Mouse (Mus musculus): ENCODE results near the gene Dzip1. TPM values are rescaled to one million over a fixed set of nuclear protein-coding genes. Genes with fewer than 3 reads are reported as not detected.

Dzip1 gene
- polyA plus RNA-seq, 1 experiment from 2014 or later: 88.6 TPM

DNA sequence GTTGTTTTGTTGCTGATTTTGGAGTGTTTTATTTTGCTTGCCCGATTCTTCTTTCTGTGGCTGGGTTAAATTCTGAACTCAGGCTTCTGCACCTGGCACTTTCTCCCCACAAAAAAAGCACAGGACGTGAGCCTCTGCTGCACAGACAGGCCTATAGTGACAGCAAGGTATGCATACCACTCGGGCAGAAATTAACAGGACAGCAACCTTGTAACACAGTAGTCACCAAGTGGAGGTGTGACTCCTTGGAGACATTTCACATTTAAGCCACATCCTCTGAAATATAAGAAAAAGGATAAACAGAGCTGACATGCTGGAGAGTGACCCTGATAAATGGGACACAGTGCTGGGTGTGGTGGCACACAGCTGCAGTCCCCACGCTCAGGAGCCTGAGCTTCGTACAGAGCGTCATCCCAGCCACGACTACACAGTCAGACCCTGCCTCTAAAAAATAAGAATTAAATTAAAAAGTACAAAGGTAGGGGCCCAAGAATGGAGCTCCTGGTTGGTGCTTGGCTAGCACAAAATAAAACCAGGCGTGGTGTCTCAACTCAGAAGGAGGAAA, 86.6 kb downstream of the Dzip1 start:
- H3K4me2 ChIP-seq: no peak overlapping the region
- H3K27me3 ChIP-seq (replicated peaks): no peaks in the 10 kb centered on the region
- no peak overlapping the region for H3K4me3 ChIP-seq
- no peaks in the 10 kb centered on the region for H3K9me3 ChIP-seq
- H3K9ac ChIP-seq: no peak overlapping the region
- 83% methylated on average over 8 of the region's 8 CpGs for WGBS
- H3K36me3 ChIP-seq (replicated peaks): no peaks in the 10 kb centered on the region
- no peak overlapping the region for H3K27ac ChIP-seq
- H3K4me1 ChIP-seq: no peaks in the 10 kb centered on the region
- ATAC-seq (replicated peaks): no peak

DNA sequence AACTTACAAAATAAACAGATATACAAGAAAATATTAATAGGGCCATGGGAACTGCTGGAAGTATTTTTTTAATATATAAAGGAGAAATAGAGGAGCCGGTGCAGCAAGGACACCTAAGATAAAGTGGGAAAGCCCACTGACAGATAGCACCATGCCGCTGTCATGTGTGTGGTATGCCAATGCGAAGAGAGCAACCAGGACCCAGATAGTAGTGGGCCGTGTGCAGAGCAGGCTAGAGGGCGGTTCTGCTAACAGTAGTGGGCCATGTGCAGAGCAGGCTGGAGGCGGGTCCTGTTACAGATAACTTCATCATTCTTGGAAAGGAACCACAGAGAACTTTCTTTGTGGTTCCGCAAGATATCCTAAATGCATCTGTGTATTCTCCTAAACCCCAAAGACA, 88.5 kb downstream of the Dzip1 start:
- WGBS: 93% methylated on average over 7 of the region's 7 CpGs
- H3K27me3 ChIP-seq (replicated peaks): no peaks in the 10 kb centered on the region
- no peak overlapping the region for H3K9ac ChIP-seq
- H3K36me3 ChIP-seq (replicated peaks): no peaks in the 10 kb centered on the region
- no peaks in the 10 kb centered on the region for H3K4me1 ChIP-seq
- no peak overlapping the region for H3K4me2 ChIP-seq
- H3K4me3 ChIP-seq: no peak overlapping the region
- ATAC-seq (replicated peaks): no peak
- H3K9me3 ChIP-seq: no peaks in the 10 kb centered on the region
- no peak overlapping the region for H3K27ac ChIP-seq

DNA sequence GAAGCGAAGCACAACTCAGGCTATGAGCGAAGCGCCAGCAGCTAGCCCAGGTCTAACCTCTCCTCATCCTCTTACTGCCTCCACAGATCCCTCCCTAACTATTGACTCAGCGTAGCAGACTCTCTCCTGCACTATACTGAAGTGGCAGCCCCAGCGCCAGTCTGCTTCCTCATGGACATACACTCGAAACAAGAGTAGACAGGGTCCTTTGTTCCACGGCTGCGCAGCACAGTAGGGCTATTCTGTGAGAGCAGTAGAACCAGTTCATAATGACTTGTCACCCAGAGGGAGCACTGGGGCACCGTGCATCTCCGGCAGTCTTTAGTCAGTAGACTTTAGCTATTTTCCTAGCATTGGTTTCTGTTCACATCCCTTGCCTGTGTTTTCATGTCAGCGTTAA, 89.1 kb downstream of the Dzip1 start:
- 85% methylated on average over 11 of the region's 11 CpGs for WGBS

DNA sequence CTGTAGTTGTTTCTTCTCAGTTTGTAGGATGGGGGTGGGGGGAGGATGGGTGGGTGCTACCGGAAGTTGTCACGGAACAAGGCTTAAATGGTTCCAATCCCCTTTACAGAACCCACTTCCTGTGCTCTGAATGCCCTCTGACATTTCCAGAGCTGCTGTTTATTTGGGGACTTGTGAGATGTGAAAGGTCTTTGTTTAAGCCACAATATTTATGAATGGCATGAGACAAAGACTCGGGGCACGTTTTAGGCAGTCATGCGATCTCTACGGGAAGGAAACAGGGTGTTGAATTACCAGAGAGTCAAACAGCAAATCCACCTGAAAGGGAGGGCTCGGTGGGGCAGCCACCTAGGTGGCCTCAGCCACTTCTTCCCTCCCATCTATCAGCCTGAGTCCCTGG, 90.9 kb downstream of the Dzip1 start:
- Histone ChIP-seq H3K27ac (no peak overlapping the region), H3K9ac (no peak overlapping the region), H3K4me1 (no peaks in the 10 kb centered on the region), H3K27me3 (replicated peaks) (no peaks in the 10 kb centered on the region), H3K36me3 (replicated peaks) (no peaks in the 10 kb centered on the region), H3K4me2 (no peak overlapping the region), H3K4me3 (no peak overlapping the region), H3K9me3 (no peaks in the 10 kb centered on the region)
- no peak for ATAC-seq (replicated peaks)
- 16% methylated on average over 7 of the region's 7 CpGs for WGBS

More for the DNA sequence above, 89.1 kb downstream of the Dzip1 start:
- ATAC-seq (replicated peaks): no peak
- Histone ChIP-seq H3K4me2 (no peak overlapping the region), H3K4me1 (no peaks in the 10 kb centered on the region), H3K9ac (no peak overlapping the region), H3K27ac (no peak overlapping the region), H3K36me3 (replicated peaks) (no peaks in the 10 kb centered on the region), H3K4me3 (no peak overlapping the region), H3K27me3 (replicated peaks) (no peaks in the 10 kb centered on the region), H3K9me3 (no peaks in the 10 kb centered on the region)

DNA sequence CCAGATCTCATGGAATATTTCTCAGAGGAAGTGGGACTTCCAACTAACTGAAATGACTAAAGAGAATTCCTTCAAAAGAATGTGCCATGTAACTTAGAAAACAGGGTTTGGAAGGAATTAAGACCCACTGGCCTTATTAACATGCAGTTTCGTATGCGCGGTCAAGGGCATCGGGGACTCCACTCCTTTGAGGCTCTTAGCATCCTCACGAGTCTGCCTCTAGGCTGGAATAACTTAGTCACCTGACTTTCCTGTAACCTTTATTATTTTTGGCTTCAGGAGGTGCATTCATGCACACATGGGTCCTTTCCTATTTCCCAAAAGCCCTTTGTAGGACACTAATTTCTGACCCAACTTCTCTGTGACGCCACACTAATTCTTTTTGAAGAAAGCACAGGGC, 92.0 kb downstream of the Dzip1 start:
- Histone ChIP-seq H3K27me3 (replicated peaks) (no peaks in the 10 kb centered on the region), H3K9ac (no peak overlapping the region), H3K27ac (no peak overlapping the region), H3K4me1 (no peaks in the 10 kb centered on the region), H3K36me3 (replicated peaks) (no peaks in the 10 kb centered on the region), H3K9me3 (no peaks in the 10 kb centered on the region), H3K4me3 (no peak overlapping the region), H3K4me2 (no peak overlapping the region)
- WGBS: 78% methylated on average over 6 of the region's 6 CpGs
- ATAC-seq (replicated peaks): no peak

DNA sequence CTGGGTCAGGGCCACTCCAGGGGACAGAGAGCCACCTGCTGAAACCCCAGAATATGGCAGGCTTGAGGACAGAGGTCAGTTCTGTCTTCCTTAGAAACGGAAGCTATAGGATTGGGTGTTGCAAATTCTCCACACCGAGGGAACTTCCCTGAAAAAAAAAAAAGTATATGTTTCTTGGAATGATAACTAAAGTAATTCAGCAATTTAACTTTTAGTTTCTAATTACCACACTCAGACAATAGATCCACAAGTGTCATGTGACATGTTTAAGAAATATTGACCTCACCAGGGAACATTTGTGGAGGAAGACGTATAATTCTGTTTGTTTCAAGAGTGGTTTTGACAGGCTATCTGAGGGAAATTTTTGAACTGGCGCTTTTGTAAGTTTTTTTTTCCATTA, 93.7 kb downstream of the Dzip1 start:
- H3K27ac ChIP-seq: no peak overlapping the region
- H3K9me3 ChIP-seq: no peaks in the 10 kb centered on the region
- 84% methylated on average over 4 of the region's 4 CpGs for WGBS
- no peaks in the 10 kb centered on the region for H3K4me1 ChIP-seq
- no peaks in the 10 kb centered on the region for H3K27me3 ChIP-seq (replicated peaks)
- H3K9ac ChIP-seq: no peak overlapping the region
- ATAC-seq (replicated peaks): no peak
- H3K4me3 ChIP-seq: no peak overlapping the region
- no peak overlapping the region for H3K4me2 ChIP-seq
- H3K36me3 ChIP-seq (replicated peaks): no peaks in the 10 kb centered on the region

DNA sequence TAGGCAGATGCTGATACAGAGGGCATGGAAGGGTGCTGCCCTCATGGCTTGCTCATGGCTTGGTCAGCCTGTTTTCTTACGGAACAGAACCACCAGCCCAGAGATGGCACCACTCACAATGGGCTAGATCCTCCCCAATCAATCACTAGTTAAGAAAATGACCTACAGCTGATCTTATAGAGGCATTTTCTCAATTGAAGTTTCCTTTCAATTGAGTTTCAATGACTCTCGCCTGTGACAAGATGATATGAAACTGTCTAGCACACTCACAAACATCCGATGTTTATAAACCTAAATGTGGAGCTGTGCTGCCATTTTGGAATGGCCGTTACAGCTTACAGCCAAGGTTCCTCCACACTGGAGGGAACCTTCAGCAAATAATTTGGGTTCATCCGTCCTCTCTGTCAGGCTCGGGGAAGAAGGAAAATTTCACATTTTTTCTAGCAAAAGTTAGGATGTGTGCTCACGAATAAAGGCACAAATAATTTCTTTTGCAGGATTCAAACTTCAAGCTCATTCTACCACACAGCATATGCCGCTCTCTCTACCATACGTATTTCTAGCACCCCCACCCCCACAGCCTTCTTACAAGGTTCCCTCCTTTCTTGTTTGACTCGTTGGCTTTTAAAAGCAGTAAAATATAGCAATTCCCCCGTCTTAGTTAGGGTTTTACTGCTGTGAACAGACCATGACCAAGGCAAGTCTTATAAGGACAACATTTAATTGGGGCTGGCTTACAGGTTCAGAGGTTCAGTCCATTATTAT, 95.7 kb downstream of the Dzip1 start:
- no peaks in the 10 kb centered on the region for H3K36me3 ChIP-seq (replicated peaks)
- no peak overlapping the region for H3K4me3 ChIP-seq
- no peak overlapping the region for H3K27ac ChIP-seq
- ATAC-seq (replicated peaks): no peak
- no peaks in the 10 kb centered on the region for H3K9me3 ChIP-seq
- no peak overlapping the region for H3K9ac ChIP-seq
- no peaks in the 10 kb centered on the region for H3K27me3 ChIP-seq (replicated peaks)
- H3K4me1 ChIP-seq: no peaks in the 10 kb centered on the region
- H3K4me2 ChIP-seq: no peak overlapping the region
- WGBS: 92% methylated on average over 11 of the region's 11 CpGs

DNA sequence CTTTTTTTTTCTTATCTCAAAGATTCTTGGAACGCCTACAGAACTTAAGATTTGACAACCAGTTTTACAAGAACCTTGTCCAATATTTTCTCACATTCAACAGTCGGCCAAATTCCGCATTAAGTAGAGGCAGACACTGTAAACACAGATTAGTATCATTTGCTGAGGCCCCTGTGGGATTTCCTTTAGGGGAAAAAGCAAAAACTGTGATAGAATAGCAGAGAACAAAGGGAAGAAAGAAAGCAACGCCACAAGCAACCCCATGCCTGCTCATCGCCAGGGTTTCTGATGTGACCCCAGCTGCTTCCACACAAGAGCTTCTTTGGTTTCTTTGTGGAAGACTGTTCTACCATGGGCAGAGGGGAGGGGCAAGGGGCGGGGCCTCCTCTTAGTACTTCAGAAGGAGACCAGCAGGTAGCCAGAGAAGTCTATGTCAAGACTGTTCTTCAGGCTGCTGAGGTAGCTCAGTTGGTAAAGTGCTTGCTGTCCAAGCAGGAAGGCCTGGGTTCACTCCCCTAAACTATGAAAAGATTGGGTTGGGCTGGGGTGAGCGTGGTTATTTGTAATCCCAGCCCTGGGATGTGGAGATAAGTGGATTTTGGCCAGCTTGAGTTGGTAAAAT, 97.9 kb downstream of the Dzip1 start:
- Histone ChIP-seq H3K4me1 (no peaks in the 10 kb centered on the region), H3K36me3 (replicated peaks) (no peaks in the 10 kb centered on the region), H3K9me3 (no peaks in the 10 kb centered on the region), H3K4me3 (no peak overlapping the region), H3K27me3 (replicated peaks) (no peaks in the 10 kb centered on the region), H3K27ac (no peak overlapping the region), H3K4me2 (no peak overlapping the region), H3K9ac (no peak overlapping the region)
- 14% methylated on average over 7 of the region's 7 CpGs for WGBS
- ATAC-seq (replicated peaks): no peak

DNA sequence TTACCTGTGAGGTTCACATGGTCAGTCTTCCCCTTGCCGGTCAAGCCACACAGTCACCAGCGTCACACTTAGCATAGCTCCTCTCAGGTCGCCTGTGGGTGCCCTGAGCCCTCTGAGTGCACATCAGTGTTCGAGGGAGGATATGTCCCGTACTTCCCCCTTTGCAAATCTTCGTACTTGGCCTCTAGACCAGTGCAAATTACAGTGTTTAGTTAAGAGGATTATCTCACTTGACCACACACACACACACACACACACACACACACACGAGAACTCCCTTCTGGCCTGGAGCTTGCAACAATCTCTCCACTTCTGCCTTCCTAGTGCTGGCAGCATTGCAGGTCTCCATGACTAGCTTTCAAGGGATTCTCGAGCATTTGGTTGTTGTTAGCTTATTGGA, 98.9 kb downstream of the Dzip1 start:
- 53% methylated on average over 8 of the region's 8 CpGs for WGBS
- ATAC-seq (replicated peaks): no peak
- H3K27me3 ChIP-seq (replicated peaks): no peaks in the 10 kb centered on the region
- H3K9me3 ChIP-seq: no peaks in the 10 kb centered on the region
- H3K4me2 ChIP-seq: no peak overlapping the region
- H3K4me1 ChIP-seq: no peaks in the 10 kb centered on the region
- no peaks in the 10 kb centered on the region for H3K36me3 ChIP-seq (replicated peaks)
- H3K9ac ChIP-seq: no peak overlapping the region
- no peak overlapping the region for H3K27ac ChIP-seq
- no peak overlapping the region for H3K4me3 ChIP-seq

Other genes with a start within 250 kb of the Dzip1 start
- gene Abcc4, start 219.2 kb downstream of the Dzip1 start, polyA plus RNA-seq (2015; fragmentation: Nextera tagmentation; extraction: Ambion mirVana): 1.6 and 1.8 TPM in 2 replicates
- 1.8 TPM in 2 replicates for gene Cldn10, start 137.6 kb downstream of the Dzip1 start, polyA plus RNA-seq (2015; fragmentation: Nextera tagmentation; extraction: Ambion mirVana)
- gene Dnajc3, start 12.5 kb upstream of the Dzip1 start, polyA plus RNA-seq (2015; fragmentation: Nextera tagmentation; extraction: Ambion mirVana): 20.2 and 22.0 TPM in 2 replicates
- 18.1 and 22.8 TPM in 2 replicates for gene Uggt2, start 174.0 kb upstream of the Dzip1 start, polyA plus RNA-seq (2015; fragmentation: Nextera tagmentation; extraction: Ambion mirVana)
- 2.2 and 2.6 TPM in 2 replicates for gene Hs6st3, start 212.9 kb upstream of the Dzip1 start, polyA plus RNA-seq (2015; fragmentation: Nextera tagmentation; extraction: Ambion mirVana)

Measured in midbrain, embryonic 15.5 days (tissue).